In the genomic region with DNA sequence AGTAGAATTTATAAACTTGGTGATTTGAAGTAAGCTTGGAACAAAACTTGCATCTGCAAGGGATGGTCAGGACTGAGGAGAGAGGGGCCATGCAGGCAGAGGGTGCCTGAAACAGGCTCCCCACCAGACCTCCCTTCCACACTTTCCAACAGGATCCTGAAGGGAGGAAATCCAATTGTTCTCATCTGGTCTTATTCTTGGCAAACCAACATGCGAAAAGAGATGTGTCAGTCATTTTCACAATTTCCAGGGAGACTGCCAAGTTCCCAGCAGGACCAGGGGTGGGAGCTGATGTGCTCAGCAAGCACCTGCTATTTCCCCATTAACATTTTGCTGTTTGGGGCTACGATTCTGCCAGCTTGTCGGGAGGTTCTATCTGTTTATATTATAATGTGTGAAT, we compare ENCODE assay signal across 13 mouse cellular contexts. TPM values are rescaled to one million over a fixed set of nuclear protein-coding genes. Genes with fewer than 3 reads are reported as not detected.
DNase-seq lines count a peak whose midpoint lies in the region; ATAC-seq and TF ChIP-seq lines count a peak whose summit lies in the region.
"Had no signal": no experiment of that assay in that cellular context is flagged by ENCODE, and none has a peak within 500 bp of the region (broad histone marks: within the 10 kb centered on the region; RNA-seq: fewer than 3 reads in every experiment).

No protein-coding gene starts in this region.

- no peaks in the 10 kb centered on the region for H3K36me3 ChIP-seq in limb, embryonic 14.5 days (ENCODE audit: control insufficient read depth, insufficient read depth, low read length)
- no peaks in the 10 kb centered on the region for H3K36me3 ChIP-seq in limb, embryonic 10.5 days

- H3K9me3 ChIP-seq in limb, embryonic 14.5 days (ENCODE audit: control insufficient read depth, low read length): no peaks in the 10 kb centered on the region
- H3K9me3 ChIP-seq in limb, embryonic 10.5 days (replicated peaks): no peaks in the 10 kb centered on the region

- DNase-seq in frontal cortex, postnatal 10 days (ENCODE audit: low spot score in 2 of 2): peak; percentile 28 to 29
- no peak for DNase-seq in frontal cortex, postnatal 14 days (ENCODE audit: low spot score in 2 of 2)
- peak; percentile 30 for DNase-seq in limb, embryonic 14.5 days (ENCODE audit: low spot score)
- no peak for DNase-seq in limb, embryonic 10.5 days (ENCODE audit: low spot score)
- peak; percentile 76 for DNase-seq in brain, adult 2 months (ENCODE audit: low read depth, low spot score)
- peak; percentile 34 for DNase-seq in layer of hippocampus, adult 9-11 months
- DNase-seq in gastrocnemius, adult 8-10 months (ENCODE audit: low spot score in 2 of 2): no peak
- DNase-seq in kidney, postnatal 10 days: no peak

- ATAC-seq in limb, embryonic 14.5 days (ENCODE audit: low FRiP score, low read depth): no peak
- ATAC-seq: CD4-positive, CD25-positive, alpha-beta regulatory T cell, adult 4 months had no signal

- H3K4me2 ChIP-seq in limb, embryonic 14.5 days (replicated peaks; ENCODE audit: low read depth, low read length, severe bottlenecking): no peak overlapping the region

- no peak for TF ChIP-seq POLR2A in limb, embryonic 14.5 days (IDR thresholded peaks at IDR 0.05; ENCODE audit: borderline replicate concordance, extremely low read depth, insufficient read depth, insufficient read length)

- no peak overlapping the region for H3K27ac ChIP-seq in limb, embryonic 14.5 days (replicated peaks; ENCODE audit: low read depth, low read length)
- no peak overlapping the region for H3K27ac ChIP-seq in limb, embryonic 10.5 days
- H3K27ac ChIP-seq: macrophage had no signal

- H3K4me1 ChIP-seq in limb, embryonic 14.5 days (ENCODE audit: control insufficient read depth, insufficient read depth, low read length): no peaks in the 10 kb centered on the region
- no peaks in the 10 kb centered on the region for H3K4me1 ChIP-seq in limb, embryonic 10.5 days

- WGBS in limb, embryonic 14.5 days: 51% methylated on average over 3 of the region's 3 CpGs
- WGBS in limb, embryonic 10.5 days: 84% methylated on average over 3 of the region's 3 CpGs

- H3K27me3 ChIP-seq in limb, embryonic 14.5 days (ENCODE audit: control insufficient read depth, insufficient read depth, low read length): no peaks in the 10 kb centered on the region
- no peaks in the 10 kb centered on the region for H3K27me3 ChIP-seq in limb, embryonic 10.5 days (ENCODE audit: low read depth, poor library complexity, severe bottlenecking)

- H3K9ac ChIP-seq in limb, embryonic 14.5 days (ENCODE audit: low read depth, low read length, severe bottlenecking): no peak overlapping the region

- no peak overlapping the region for H3K4me3 ChIP-seq in limb, embryonic 14.5 days (replicated peaks; ENCODE audit: low read length)
- no peak overlapping the region for H3K4me3 ChIP-seq in limb, embryonic 10.5 days

RNA-seq across cellular contexts. Expression of a gene that starts 30.0 kb away (rescaled TPM):
- 0.05 TPM in 1 of 2 replicates, not detected in the other for polyA plus RNA-seq in limb, embryonic 14.5 days (2012; rRNA removed)
- not detected in 2 replicates for polyA plus RNA-seq in limb, embryonic 14.5 days (2014; fragmentation: Nextera tagmentation; extraction: Ambion mirVana)
- polyA plus RNA-seq in limb, embryonic 10.5 days (2016; fragmentation: Nextera tagmentation; extraction: Ambion mirVana): not detected in 2 replicates
- not detected for total RNA-seq in gastrocnemius, adult 8-10 months (2022)
- polyA plus RNA-seq: CD4-positive, CD25-positive, alpha-beta regulatory T cell, adult 4 months; intestine, embryonic 14.5 days; limb, embryonic 11.5 days; neural tube, embryonic 11.5 days had no signal

Comparison
In these comparisons a context has a peak if more than half of its experiments do, and no peak if none do; other contexts are left out.
1. DNase-seq: peak in frontal cortex, postnatal 10 days (2 of 2), limb, embryonic 14.5 days (single experiment), brain, adult 2 months (single experiment) and layer of hippocampus, adult 9-11 months (single experiment); none in frontal cortex, postnatal 14 days (0 of 2), limb, embryonic 10.5 days (single experiment), gastrocnemius, adult 8-10 months (0 of 2) and kidney, postnatal 10 days (single experiment).